Mouse (Mus musculus) thymus, adult 2 months (tissue): ENCODE results near the gene Gtf2ird1.

ENCODE experiments used
- CTCF ChIP-seq: fragments of 200-500 bp; IDR thresholded peaks from 2 replicates; pipeline ENCODE4 v1.5.1; 2012; ENCODE audit warnings: mild to moderate bottlenecking, control low read depth, low read length, moderate library complexity, borderline replicate concordance; ENCODE audit not compliant: control insufficient read depth, poor library complexity, insufficient read depth; ENCODE audit errors: extremely low read depth
- POLR2A ChIP-seq: fragments of 200-500 bp; IDR thresholded peaks from 2 replicates; pipeline ENCODE4 v1.6.1; 2012; ENCODE audit warnings: mild to moderate bottlenecking, low read length, control low read depth, moderate library complexity; ENCODE audit not compliant: control insufficient read depth, poor library complexity, insufficient read depth; ENCODE audit errors: extremely low read depth

DNA sequence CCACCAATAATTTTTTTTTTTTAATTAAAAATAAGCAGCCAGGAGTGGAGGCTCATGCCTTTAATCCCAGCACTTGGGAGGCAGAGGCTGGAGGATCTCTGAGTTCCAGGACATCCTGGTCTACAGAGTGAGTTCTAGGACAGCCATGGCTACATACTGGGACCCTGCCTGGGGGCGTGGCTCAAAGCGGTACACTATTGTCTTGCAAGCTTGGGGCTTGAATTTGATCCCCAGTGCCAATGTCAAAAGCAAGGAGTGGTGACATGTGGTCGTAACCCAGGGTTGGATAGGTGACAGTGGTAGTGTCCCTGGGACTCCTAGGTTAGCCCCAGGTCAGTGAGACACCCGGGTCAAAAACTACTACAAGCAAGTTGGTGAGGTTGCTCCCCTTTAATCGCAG is 114.8 kb downstream of the Gtf2ird1 start:
- TF ChIP-seq CTCF (no peak), POLR2A (no peak)
